Mouse (Mus musculus): ENCODE measurements around the gene Muc1. TPM values are rescaled to one million over a fixed set of nuclear protein-coding genes. Genes with fewer than 3 reads are reported as not detected.

Gene Muc1
- polyA plus RNA-seq, 1 experiment = 0.67 TPM

- H3K4me1 ChIP-seq (ENCODE audit: control insufficient read depth, insufficient read depth, low read length) = peaks cover 3% of the 10 kb centered on the region
- H3K27ac ChIP-seq (ENCODE audit: control insufficient read depth, insufficient read depth, low read depth, low read length, poor library complexity) = no peak overlapping the region
- TF ChIP-seq POLR2A (IDR thresholded peaks at IDR 0.05; ENCODE audit: borderline replicate concordance, control insufficient read depth, low read depth, low read length) (no peak), CTCF (IDR thresholded peaks at IDR 0.05; ENCODE audit: control insufficient read depth, insufficient read depth, low read length) (0 out of 2 replicates have a peak, but pooled peaks have one; percentile 2)
- 43% methylated on average over 25 of the region's 25 CpGs for WGBS
- H3K4me3 ChIP-seq (replicated peaks; ENCODE audit: control insufficient read depth, low read depth, low read length) = no peak overlapping the region
Observed at GRCm38 (mm10) chr3:89244158-89244981, 15.5 kb downstream of the Muc1 start.

DNA sequence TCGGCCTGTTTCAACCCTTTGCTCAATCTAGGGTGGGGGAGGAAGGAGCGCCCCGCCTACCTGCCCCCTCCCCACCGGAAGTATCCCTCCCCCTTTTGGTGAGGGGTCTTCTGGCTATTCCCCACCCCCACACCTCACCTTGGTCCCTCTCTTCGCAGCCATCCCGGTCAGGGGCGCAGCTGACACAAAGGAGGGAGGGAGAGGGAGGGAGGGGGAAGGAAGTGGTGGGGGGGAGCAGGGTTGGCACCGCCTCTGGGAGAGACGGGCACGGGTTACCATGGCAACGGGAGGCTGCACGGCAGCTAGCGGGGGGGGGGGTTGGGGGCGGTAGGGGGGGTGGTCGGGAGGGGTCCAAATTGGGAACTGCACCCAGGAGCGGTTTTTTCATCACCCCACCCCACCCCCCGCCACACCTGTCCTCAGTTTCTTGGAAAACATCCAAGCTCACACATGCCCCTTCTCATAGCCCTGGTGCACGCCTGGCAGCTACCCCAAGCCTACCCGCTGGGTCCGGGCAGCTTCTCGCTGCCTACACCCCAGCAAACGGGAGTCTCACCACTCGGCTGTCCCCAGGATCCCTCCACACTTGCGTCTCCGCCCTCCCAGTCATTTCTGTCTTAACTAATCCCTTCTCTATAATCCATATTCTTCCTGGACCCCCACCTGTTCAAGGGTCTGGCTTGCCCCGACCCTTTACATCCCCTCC is 16.3 kb downstream of the Muc1 start:
- under 1% methylated on average over 25 of the region's 26 CpGs for whole genome bisulfite sequencing
- Histone ChIP-seq H3K27ac (ENCODE audit: control insufficient read depth, insufficient read depth, low read depth, low read length, poor library complexity) (no peak overlapping the region), H3K4me1 (ENCODE audit: control insufficient read depth, insufficient read depth, low read length) (peaks cover 3% of the 10 kb centered on the region), H3K4me3 (replicated peaks; ENCODE audit: control insufficient read depth, low read depth, low read length) (peak overlapping the region; percentile 15)
- no peak for TF ChIP-seq POLR2A (IDR thresholded peaks at IDR 0.05; ENCODE audit: borderline replicate concordance, control insufficient read depth, low read depth, low read length)
- TF ChIP-seq CTCF (IDR thresholded peaks at IDR 0.05; ENCODE audit: control insufficient read depth, insufficient read depth, low read length) = no peak

- TF ChIP-seq CTCF (IDR thresholded peaks at IDR 0.05; ENCODE audit: control insufficient read depth, insufficient read depth, low read length) (no peak), POLR2A (IDR thresholded peaks at IDR 0.05; ENCODE audit: borderline replicate concordance, control insufficient read depth, low read depth, low read length) (no peak)
- Histone ChIP-seq H3K4me1 (ENCODE audit: control insufficient read depth, insufficient read depth, low read length) (peaks cover 5% of the 10 kb centered on the region), H3K27ac (ENCODE audit: control insufficient read depth, insufficient read depth, low read depth, low read length, poor library complexity) (peak within 1 kb of the TSS; percentile 16; the same call in 1 of the 2 replicates), H3K4me3 (replicated peaks; ENCODE audit: control insufficient read depth, low read depth, low read length) (peak within 1 kb of the TSS; percentile 93)
- 6% methylated on average over 20 of the region's 20 CpGs for WGBS
Observed at GRCm38 (mm10) chr3:89245688-89246171, 16.9 kb downstream of the Muc1 start, which contains the start of gene Krtcap2. Gene Krtcap2, plus strand, starts transcription at chr3:89245966.

- WGBS = under 1% methylated on average over 42 of the region's 42 CpGs
- Histone ChIP-seq H3K4me1 (ENCODE audit: control insufficient read depth, insufficient read depth, low read length) (peaks cover 7% of the 10 kb centered on the region), H3K27ac (ENCODE audit: control insufficient read depth, insufficient read depth, low read depth, low read length, poor library complexity) (peak within 1 kb of the TSS; percentile 16; the same call in 1 of the 2 replicates), H3K4me3 (replicated peaks; ENCODE audit: control insufficient read depth, low read depth, low read length) (peak within 1 kb of the TSS; percentile 93)
- TF ChIP-seq POLR2A (IDR thresholded peaks at IDR 0.05; ENCODE audit: borderline replicate concordance, control insufficient read depth, low read depth, low read length) = no peak; the same call in 1 of the 2 replicates
- peak; percentile 98 for TF ChIP-seq CTCF (IDR thresholded peaks at IDR 0.05; ENCODE audit: control insufficient read depth, insufficient read depth, low read length)
Observed at GRCm38 (mm10) chr3:89246261-89247100, 17.6 kb downstream of the Muc1 start, which contains the start of gene Trim46. Gene Trim46, minus strand, starts transcription at chr3:89246309.

DNA sequence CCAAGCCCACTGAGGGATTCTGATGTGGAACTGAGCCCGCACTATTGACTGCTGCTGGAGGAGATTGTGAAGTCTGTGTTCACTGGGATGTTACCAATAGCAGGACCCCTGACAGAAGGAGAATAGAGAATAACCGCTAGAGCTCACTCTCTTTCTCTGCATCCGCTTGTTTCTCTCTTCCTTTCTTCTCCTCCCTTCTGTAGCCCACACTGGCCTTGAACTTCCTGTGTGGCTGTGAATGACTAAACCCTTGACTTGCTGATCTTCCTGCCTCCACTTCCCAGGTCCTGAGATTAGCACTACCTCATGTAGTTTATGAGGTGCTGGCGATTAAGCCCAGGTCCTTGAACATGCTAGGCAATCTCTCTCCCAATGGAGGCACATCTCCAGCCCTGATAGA is 18.6 kb downstream of the Muc1 start:
- TF ChIP-seq POLR2A (IDR thresholded peaks at IDR 0.05; ENCODE audit: borderline replicate concordance, control insufficient read depth, low read depth, low read length) (no peak), CTCF (IDR thresholded peaks at IDR 0.05; ENCODE audit: control insufficient read depth, insufficient read depth, low read length) (no peak)
- Histone ChIP-seq H3K4me3 (replicated peaks; ENCODE audit: control insufficient read depth, low read depth, low read length) (no peak overlapping the region), H3K27ac (ENCODE audit: control insufficient read depth, insufficient read depth, low read depth, low read length, poor library complexity) (no peak overlapping the region), H3K4me1 (ENCODE audit: control insufficient read depth, insufficient read depth, low read length) (peaks cover 7% of the 10 kb centered on the region)
- WGBS = 52% methylated on average over 4 of the region's 4 CpGs

DNA sequence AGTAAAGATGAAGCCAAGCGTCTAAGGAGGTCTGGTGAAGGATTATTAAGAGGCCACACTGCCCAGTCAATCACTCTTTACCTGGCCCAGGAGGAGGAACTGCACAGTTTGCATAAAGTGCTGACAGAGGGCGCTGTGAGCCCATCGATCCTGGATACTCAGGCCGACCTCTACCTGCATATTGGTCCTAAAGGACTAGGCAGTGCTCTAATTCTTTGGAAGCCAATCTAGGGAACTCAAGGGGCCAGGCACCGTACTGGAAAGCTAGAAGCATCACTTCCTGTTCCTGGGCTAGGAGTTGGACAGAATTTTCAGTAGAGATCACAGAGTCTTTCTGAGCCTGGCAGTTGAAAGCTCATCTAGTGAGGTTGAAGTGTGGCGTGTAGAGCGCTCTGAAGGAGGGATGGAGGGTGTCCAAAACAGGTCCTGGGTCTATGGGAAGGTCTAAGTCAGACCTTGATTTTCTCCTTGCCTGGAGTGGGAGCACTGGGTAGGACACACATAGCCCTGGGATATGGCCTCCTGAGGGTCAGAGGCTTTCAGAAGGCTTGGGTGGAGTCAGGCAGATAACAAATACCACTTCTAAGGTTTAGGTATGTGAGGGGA is 21.7 kb downstream of the Muc1 start:
- peaks cover 6% of the 10 kb centered on the region; the same call in 1 of the 2 replicates for H3K4me1 ChIP-seq (ENCODE audit: control insufficient read depth, insufficient read depth, low read length)
- 12% methylated on average over 7 of the region's 7 CpGs for WGBS
- H3K4me3 ChIP-seq (replicated peaks; ENCODE audit: control insufficient read depth, low read depth, low read length) = no peak overlapping the region
- H3K27ac ChIP-seq (ENCODE audit: control insufficient read depth, insufficient read depth, low read depth, low read length, poor library complexity) = no peak overlapping the region; the same call in 1 of the 2 replicates
- TF ChIP-seq CTCF (IDR thresholded peaks at IDR 0.05; ENCODE audit: control insufficient read depth, insufficient read depth, low read length) (peak; percentile 84), POLR2A (IDR thresholded peaks at IDR 0.05; ENCODE audit: borderline replicate concordance, control insufficient read depth, low read depth, low read length) (no peak)

DNA sequence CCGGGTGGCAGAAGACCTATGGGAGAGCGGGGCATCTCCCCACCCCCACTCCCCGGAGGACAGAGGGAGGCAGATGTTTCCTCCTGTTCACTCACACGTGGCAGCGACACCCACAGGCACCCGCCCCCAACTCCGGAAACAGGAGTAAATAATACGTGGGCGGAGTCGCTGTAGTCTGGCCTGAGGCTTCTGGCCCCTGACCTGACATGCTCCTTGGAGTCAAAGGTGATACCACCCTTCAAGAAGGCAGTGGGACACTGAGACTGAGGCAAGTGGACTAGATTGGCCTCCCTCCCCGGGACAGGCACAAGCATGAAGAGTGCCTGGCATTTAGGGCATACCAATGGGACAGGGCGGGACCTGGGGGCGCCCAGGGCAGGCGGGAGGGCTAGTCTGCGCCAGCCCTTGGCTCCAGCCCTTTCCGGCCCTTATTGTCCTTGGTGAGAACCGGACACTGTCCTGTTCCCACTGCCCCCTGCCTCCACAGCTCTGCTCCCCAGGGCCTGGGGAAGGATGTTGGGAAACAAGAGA is 22.6 kb downstream of the Muc1 start:
- TF ChIP-seq CTCF (IDR thresholded peaks at IDR 0.05; ENCODE audit: control insufficient read depth, insufficient read depth, low read length) (no peak), POLR2A (IDR thresholded peaks at IDR 0.05; ENCODE audit: borderline replicate concordance, control insufficient read depth, low read depth, low read length) (peak; percentile 49; the same call in 1 of the 2 replicates)
- WGBS = 3% methylated on average over 17 of the region's 17 CpGs
- Histone ChIP-seq H3K4me1 (ENCODE audit: control insufficient read depth, insufficient read depth, low read length) (peaks cover 4% of the 10 kb centered on the region; the same call in 1 of the 2 replicates), H3K27ac (ENCODE audit: control insufficient read depth, insufficient read depth, low read depth, low read length, poor library complexity) (peak overlapping the region; percentile 85), H3K4me3 (replicated peaks; ENCODE audit: control insufficient read depth, low read depth, low read length) (peak overlapping the region; percentile 74)
